Mouse (Mus musculus) embryonic fibroblast, embryonic 13.5 days (primary cell): Measurements from ENCODE around the gene Pacsin1.
"Not testable (repeated sequence)": the region's sequence is repeated elsewhere in the genome, so short reads cannot be mapped to it uniquely, and the experiment has no call there.

ENCODE experiments used
- CTCF ChIP-seq: IDR thresholded peaks from 2 replicates; pipeline ENCODE4 v1.5.1; 2011; ENCODE audit warnings: mild to moderate bottlenecking, control low read depth, low read length, moderate library complexity, borderline replicate concordance; ENCODE audit not compliant: insufficient read depth
- POLR2A ChIP-seq: IDR thresholded peaks from 2 replicates; pipeline ENCODE4 v1.6.1; 2011; ENCODE audit warnings: low read depth, mild to moderate bottlenecking, control low read depth, low read length, moderate library complexity

DNA sequence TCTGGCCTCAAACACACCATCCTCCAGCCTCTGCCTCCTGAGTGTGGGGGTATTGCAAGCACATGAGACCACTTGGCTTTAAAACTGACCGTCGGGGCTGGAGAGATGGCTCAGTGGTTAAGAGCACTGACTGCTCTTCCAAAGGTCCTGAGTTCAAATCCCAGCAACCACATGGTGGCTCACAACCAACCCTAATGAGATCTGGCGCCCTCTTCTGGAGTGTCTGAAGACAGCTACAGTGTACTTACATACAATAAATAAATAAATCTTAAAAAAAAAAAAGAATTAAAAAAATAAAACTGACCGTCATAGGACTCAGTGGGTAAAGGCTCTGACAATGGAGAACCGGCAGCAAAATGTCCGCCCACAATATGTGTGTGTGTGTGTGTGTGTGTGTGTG lies 15.5 kb upstream of the Pacsin1 start:
- TF ChIP-seq POLR2A, CTCF: not testable (repeated sequence)
